Mouse (Mus musculus) limb, embryonic 11.5 days (tissue): ENCODE measurements around the gene Pusl1. TPM values are rescaled to one million over a fixed set of nuclear protein-coding genes. Genes with fewer than 3 reads are reported as not detected.

Experiments used
- ATAC-seq: fragments of 200-750 bp; cut with Nextera tagmentation; 2 replicates; pipeline ENCODE4 v1.8.0; 2017; ENCODE audit warnings: low read depth; ENCODE audit not compliant: insufficient number of reproducible peaks, low FRiP score, low TSS enrichment
- DNase-seq: peaks from one replicate; pipeline ENCODE4 v3.0.0-alpha.2; 2015; ENCODE audit warnings: low spot score
- H3K27ac ChIP-seq: fragments of 300-500 bp; sonication (generic); replicated peaks from 2 replicates; pipeline ENCODE4 v1.5.1; 2014; ENCODE audit warnings: low read depth, mild to moderate bottlenecking, low read length
- H3K27me3 ChIP-seq: fragments of 300-500 bp; sonication (generic); 2 replicates; pipeline ENCODE4 v1.6.1; 2014; ENCODE audit warnings: mild to moderate bottlenecking, low read length, mixed read lengths; ENCODE audit not compliant: control insufficient read depth, insufficient read depth
- H3K36me3 ChIP-seq: fragments of 300-500 bp; sonication (generic); 2 replicates; pipeline ENCODE4 v1.6.1; 2014; ENCODE audit warnings: mild to moderate bottlenecking, low read length, moderate library complexity, mixed read lengths; ENCODE audit not compliant: control insufficient read depth, insufficient read depth
- H3K4me1 ChIP-seq: fragments of 300-500 bp; sonication (generic); 2 replicates; pipeline ENCODE4 v1.6.1; 2014; ENCODE audit warnings: low read length, mixed read lengths; ENCODE audit not compliant: control insufficient read depth, insufficient read depth
- H3K4me2 ChIP-seq: fragments of 300-500 bp; sonication (generic); 2 replicates; pipeline ENCODE4 v1.6.1; 2014; ENCODE audit warnings: low read depth, mild to moderate bottlenecking, moderate library complexity; ENCODE audit not compliant: severe bottlenecking
- H3K4me3 ChIP-seq: fragments of 300-500 bp; sonication (generic); 2 replicates; pipeline ENCODE4 v1.5.1; 2014; ENCODE audit warnings: low read depth, low read length
- H3K9ac ChIP-seq: fragments of 300-500 bp; sonication (generic); 2 replicates; pipeline ENCODE4 v1.6.1; 2014; ENCODE audit warnings: mild to moderate bottlenecking, low read length
- H3K9me3 ChIP-seq: fragments of 300-500 bp; sonication (generic); 2 replicates; pipeline ENCODE4 v1.6.1; 2016; ENCODE audit warnings: low read length; ENCODE audit not compliant: control insufficient read depth
- WGBS: fragments of 180-500 bp; shearing (Covaris S2); extraction: QIAGEN DNeasy Blood & Tissue Kit; methylation state at CpG from one replicate; pipeline ENCODE4 v1.1.7; 2014; 5-methylcytosine and 5-hydroxymethylcytosine counted together
- polyA plus RNA-seq: library from polyadenylated mRNA; unstranded; fragments of >200 nt; fragmentation: Nextera tagmentation; extraction: Ambion mirVana; gene quantifications from 2 replicates; pipeline ENCODE4 v1.2.1, GENCODE M21; 2014

Gene Pusl1
- polyA plus RNA-seq, 1 experiment from 2014 or later: 45.5 TPM

DNA sequence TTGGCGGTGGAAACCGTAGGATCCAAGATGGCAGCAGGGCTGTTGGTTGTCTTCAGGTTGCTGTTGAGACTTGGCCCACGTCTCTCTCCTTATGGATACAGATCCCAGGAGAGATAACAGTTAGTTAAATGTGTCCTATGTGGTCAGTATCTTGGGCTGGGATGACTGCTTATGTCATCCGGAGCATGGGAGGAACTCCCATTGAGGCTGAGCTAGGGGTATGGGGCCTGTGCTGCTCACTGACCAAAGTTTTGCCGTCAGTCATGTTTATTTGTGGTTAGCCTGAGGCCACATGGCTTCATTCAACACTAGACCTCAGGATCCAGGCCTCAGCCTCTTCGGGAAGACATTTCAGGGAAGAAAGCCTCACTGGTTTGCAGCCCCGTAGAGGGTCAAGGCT is 20.2 kb downstream of the Pusl1 start:
- 95% methylated on average over 7 of the region's 7 CpGs for WGBS
- Histone ChIP-seq H3K27me3 (no peaks in the 10 kb centered on the region), H3K4me1 (peaks cover 6% of the 10 kb centered on the region), H3K9ac (no peak overlapping the region), H3K36me3 (peaks cover 18% of the 10 kb centered on the region), H3K9me3 (no peaks in the 10 kb centered on the region), H3K4me3 (no peak overlapping the region), H3K27ac (no peak overlapping the region), H3K4me2 (no peak overlapping the region)
- DNase-seq (no peak), ATAC-seq (no peak)

DNA sequence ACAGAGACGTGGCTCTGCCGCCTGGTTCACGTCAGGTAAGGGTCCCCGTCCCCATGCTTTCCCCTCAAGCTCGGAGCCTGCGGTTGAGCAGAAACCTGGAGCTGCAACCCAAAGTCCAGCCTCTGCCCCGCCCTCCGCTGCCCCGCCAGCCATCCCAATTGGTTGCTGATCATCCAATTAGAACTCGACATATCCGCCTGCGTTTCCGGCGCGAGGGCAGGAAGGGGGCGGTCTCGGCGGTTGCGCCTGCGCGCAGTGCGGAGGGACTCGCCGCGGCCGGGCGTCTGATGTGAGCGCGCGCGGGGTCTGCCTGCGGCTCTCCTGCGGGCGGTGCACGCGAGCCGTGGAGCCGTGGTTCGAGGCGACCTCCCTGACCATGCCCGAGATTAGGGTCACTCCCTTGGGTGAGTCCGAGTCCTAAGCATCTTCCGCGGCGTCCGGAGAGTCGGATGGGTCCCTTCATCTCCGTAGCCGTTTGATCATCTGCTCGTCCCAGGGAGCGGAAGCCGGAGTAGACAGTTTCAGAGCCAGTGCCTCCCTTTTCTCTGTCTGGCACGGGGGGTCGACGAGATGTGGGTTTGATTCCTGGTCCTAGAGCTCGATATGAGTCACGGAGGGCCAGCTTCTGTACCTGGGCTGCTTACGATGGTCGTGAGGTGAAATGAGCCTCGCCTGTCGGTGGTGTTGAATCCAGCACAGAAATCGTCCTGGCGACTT is 22.1 kb downstream of the Pusl1 start, which contains the start of the genes Cptp and Ints11:
Cptp (minus strand) TSS at position 124 of the 717 bp plus-strand sequence.
Ints11 (plus strand) TSS at position 230 of the 717 bp plus-strand sequence.
- Histone ChIP-seq H3K36me3 (peaks cover 8% of the 10 kb centered on the region), H3K9ac (peak within 1 kb of the TSS; percentile 75), H3K27ac (no peak within 1 kb of the TSS; the same call in 1 of the 2 replicates), H3K4me2 (peak within 1 kb of the TSS; percentile 96), H3K27me3 (no peaks in the 10 kb centered on the region), H3K4me3 (peak within 1 kb of the TSS; percentile 77), H3K4me1 (peaks cover 6% of the 10 kb centered on the region), H3K9me3 (no peaks in the 10 kb centered on the region)
- ATAC-seq (peak; percentile 96), DNase-seq (peak; percentile 96)
- WGBS: under 1% methylated on average over 63 of the region's 63 CpGs

DNA sequence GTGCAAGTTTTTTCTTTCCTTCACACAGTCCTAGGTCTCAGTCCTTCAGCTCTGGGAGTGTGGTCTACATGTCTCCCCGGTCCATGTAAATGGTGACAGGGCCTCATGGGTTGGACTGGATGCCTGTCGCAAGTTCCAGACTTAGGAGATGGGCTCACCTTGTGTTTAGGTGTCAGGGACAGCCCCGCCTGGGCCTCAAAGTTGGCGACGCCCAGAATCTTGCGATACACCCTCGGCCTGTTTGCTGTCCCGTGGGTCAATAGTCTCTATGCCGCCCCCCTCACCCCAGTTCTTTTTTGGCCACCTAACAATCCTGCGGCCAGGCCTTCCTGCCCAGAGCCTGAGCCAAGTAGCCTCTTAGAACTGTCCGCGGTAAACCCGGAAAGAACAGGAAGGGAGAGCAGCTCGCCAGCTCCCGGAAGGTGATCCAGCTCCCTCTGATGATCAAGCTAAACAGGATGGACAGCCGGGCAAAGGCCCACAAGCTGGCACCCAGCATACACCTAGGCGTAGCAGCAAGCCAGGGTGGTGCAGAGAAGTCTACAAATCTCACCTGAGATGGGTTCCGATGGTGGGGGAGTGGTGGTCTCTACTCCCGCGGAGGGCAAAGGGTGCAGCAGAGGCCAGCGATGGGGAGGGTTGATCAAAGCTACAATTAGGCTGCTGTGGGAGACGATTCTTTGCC is 22.8 kb downstream of the Pusl1 start:
- 13% methylated on average over 22 of the region's 22 CpGs for WGBS
- ATAC-seq: peak; percentile 3

DNA sequence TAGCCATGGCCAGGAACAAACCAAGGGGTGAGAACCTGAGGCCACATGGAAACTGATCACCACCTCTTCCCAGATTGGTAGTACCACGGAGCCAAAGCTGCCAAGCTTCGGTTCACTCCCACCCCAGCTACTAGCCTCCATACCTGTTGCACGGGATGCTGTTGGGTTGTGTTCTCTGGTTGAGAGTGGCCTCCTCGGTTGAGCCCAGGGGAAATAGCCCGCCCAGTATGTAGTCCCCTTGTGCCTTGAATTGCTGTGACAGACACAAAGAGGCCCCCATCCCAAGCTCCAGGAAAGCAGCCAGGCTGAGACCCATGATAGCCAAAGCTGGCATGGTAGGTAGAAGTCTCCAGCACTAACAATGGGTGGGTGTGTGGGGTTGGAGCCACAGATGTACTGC is 28.6 kb downstream of the Pusl1 start, which contains the start of gene Tas1r3:
Tas1r3 (minus strand) TSS at position 362 of the 400 bp plus-strand sequence.
- H3K4me2 ChIP-seq: no peak within 1 kb of the TSS
- WGBS: 77% methylated on average over 5 of the region's 5 CpGs
- DNase-seq (no peak), ATAC-seq (no peak)
- no peaks in the 10 kb centered on the region for H3K9me3 ChIP-seq
- no peaks in the 10 kb centered on the region for H3K27me3 ChIP-seq
- H3K9ac ChIP-seq: no peak within 1 kb of the TSS
- H3K4me3 ChIP-seq: no peak within 1 kb of the TSS
- no peaks in the 10 kb centered on the region; the same call in 1 of the 2 replicates for H3K36me3 ChIP-seq
- no peak within 1 kb of the TSS for H3K27ac ChIP-seq
- no peaks in the 10 kb centered on the region for H3K4me1 ChIP-seq

More for the DNA sequence above, 22.8 kb downstream of the Pusl1 start:
- Histone ChIP-seq H3K9ac (peak overlapping the region; percentile 75), H3K9me3 (no peaks in the 10 kb centered on the region), H3K4me1 (peaks cover 6% of the 10 kb centered on the region), H3K4me3 (peak overlapping the region; percentile 77), H3K27me3 (no peaks in the 10 kb centered on the region), H3K36me3 (peaks cover 6% of the 10 kb centered on the region), H3K4me2 (peak overlapping the region; percentile 96), H3K27ac (no peak overlapping the region)
- no peak for DNase-seq

DNA sequence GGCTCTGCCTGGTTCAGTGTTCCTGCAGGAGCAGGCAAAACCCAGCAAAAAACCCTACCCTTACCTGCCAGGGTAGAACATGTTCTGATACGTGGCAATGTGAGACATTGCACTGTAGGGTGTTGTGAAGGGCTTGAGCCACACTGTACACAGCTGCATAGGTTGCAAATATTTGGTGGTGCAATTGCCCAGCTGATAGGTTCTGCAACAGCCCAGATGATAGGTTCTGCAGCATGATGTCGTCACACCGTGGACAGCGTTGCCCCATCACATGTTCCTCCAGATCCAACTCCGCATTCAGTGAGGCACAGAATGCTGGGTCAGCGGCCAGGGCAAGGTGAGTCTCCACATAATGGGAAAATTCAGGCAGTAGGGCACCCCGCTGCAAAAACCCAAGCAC is 29.8 kb downstream of the Pusl1 start:
- Histone ChIP-seq H3K9me3 (no peaks in the 10 kb centered on the region), H3K4me1 (no peaks in the 10 kb centered on the region), H3K9ac (no peak overlapping the region), H3K36me3 (no peaks in the 10 kb centered on the region; the same call in 1 of the 2 replicates), H3K27ac (no peak overlapping the region), H3K27me3 (no peaks in the 10 kb centered on the region), H3K4me3 (no peak overlapping the region), H3K4me2 (no peak overlapping the region)
- DNase-seq (no peak), ATAC-seq (no peak)
- 88% methylated on average over 7 of the region's 7 CpGs for WGBS

DNA sequence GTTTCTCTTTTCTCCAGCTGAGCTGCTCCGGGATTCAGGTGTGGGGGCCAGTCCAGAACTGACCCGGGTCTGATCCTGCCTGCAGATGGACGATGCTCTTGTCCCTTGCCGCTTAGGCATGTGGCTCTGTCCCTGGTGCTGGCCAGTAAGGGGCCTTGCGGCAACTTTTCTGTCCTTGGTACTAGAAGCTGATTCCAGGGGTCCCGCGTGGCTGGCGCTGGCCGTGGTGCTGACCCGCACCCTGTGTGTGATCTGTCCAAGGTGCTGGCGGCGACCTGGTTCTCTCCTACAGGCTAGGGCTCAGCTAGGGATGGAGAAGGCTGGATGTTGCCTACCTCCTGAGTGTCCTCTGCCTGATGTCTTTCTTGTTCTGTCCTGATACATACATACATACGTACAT is 32.3 kb downstream of the Pusl1 start:
- ATAC-seq: peak; percentile 28; the same call in 1 of the 2 replicates
- no peak overlapping the region for H3K4me2 ChIP-seq
- peaks cover 2% of the 10 kb centered on the region; the same call in 1 of the 2 replicates for H3K36me3 ChIP-seq
- H3K27me3 ChIP-seq: no peaks in the 10 kb centered on the region
- 14% methylated on average over 13 of the region's 13 CpGs for WGBS
- peak; percentile 96 for DNase-seq
- H3K4me3 ChIP-seq: no peak overlapping the region
- H3K27ac ChIP-seq: no peak overlapping the region
- H3K9ac ChIP-seq: no peak overlapping the region
- no peaks in the 10 kb centered on the region for H3K4me1 ChIP-seq
- H3K9me3 ChIP-seq: no peaks in the 10 kb centered on the region

DNA sequence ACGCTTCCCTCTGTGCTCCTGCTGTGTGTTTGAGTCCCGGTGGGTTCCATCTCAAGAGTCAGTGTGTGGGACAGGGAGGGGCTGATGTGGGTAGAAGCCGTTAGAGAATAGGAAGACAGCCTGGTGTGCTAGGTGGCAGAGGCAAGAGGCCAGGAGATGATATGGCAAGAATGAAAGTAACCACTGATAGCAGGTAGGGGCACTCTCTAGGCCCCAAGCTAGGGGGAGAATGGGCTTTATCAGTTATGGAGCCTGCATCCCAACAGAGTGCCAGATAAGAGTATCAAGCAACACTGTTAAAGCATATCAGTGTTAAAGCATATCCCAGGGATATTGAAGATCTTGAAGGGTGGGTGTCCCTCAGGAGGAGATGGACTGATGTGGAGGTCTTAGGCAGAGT is 34.7 kb downstream of the Pusl1 start:
- 93% methylated on average over 3 of the region's 3 CpGs for WGBS
- Histone ChIP-seq H3K4me1 (no peaks in the 10 kb centered on the region), H3K9ac (no peak overlapping the region), H3K36me3 (peaks cover 2% of the 10 kb centered on the region; the same call in 1 of the 2 replicates), H3K9me3 (no peaks in the 10 kb centered on the region), H3K27ac (no peak overlapping the region), H3K27me3 (no peaks in the 10 kb centered on the region), H3K4me3 (no peak overlapping the region), H3K4me2 (no peak overlapping the region)
- DNase-seq (no peak), ATAC-seq (no peak)

DNA sequence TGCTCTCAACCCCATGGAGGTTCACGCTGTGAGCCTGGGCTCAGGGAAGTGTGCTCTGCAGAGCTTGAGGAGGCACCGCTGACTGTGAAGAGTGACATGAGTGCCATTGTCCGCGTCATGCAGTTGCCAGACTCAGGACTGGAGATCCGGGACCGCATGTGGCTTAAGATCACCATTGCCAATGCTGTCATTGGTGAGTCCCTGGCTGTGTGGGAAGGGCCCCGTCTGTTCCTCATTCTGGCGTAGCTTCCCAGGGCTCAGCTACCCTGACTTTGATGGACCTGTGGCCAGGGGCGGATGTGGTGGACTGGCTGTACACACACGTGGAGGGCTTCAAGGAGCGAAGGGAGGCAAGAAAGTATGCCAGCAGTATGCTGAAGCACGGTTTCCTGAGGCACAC is 35.5 kb downstream of the Pusl1 start:
- no peak for DNase-seq

More for the DNA sequence above, 35.5 kb downstream of the Pusl1 start:
- Histone ChIP-seq H3K9me3 (no peaks in the 10 kb centered on the region), H3K4me3 (no peak overlapping the region), H3K36me3 (peaks cover 2% of the 10 kb centered on the region; the same call in 1 of the 2 replicates), H3K9ac (no peak overlapping the region), H3K4me1 (no peaks in the 10 kb centered on the region), H3K4me2 (no peak overlapping the region), H3K27me3 (no peaks in the 10 kb centered on the region), H3K27ac (no peak overlapping the region)
- 91% methylated on average over 12 of the region's 12 CpGs for WGBS
- ATAC-seq: no peak
